Mouse (Mus musculus): ENCODE measurements around the gene Sacm1l.

Gene Sacm1l

GRCm38 (mm10) chr9:123509638-123510604 lies 19.6 kb upstream of the Sacm1l start:
- DNase-seq (ENCODE audit: low read depth, low spot score): peak; percentile 72

- DNase-seq (ENCODE audit: low read depth, low spot score): no peak
Observed at GRCm38 (mm10) chr9:123510926-123511325, 18.6 kb upstream of the Sacm1l start.

GRCm38 (mm10) chr9:123512482-123512881 lies 17.1 kb upstream of the Sacm1l start:
- no peak for DNase-seq (ENCODE audit: low read depth, low spot score)

- DNase-seq (ENCODE audit: low read depth, low spot score): no peak
Observed at GRCm38 (mm10) chr9:123515087-123515486, 14.5 kb upstream of the Sacm1l start.

- DNase-seq (ENCODE audit: low read depth, low spot score): no peak
Observed at GRCm38 (mm10) chr9:123516641-123517385, 12.7 kb upstream of the Sacm1l start.

- DNase-seq (ENCODE audit: low read depth, low spot score): no peak
Observed at GRCm38 (mm10) chr9:123518969-123519894, 10.3 kb upstream of the Sacm1l start.

GRCm38 (mm10) chr9:123520735-123521134 lies 8.8 kb upstream of the Sacm1l start:
- DNase-seq (ENCODE audit: low read depth, low spot score): no peak

GRCm38 (mm10) chr9:123523676-123524075 lies 5.9 kb upstream of the Sacm1l start:
- DNase-seq (ENCODE audit: low read depth, low spot score): no peak

- DNase-seq (ENCODE audit: low read depth, low spot score): peak; percentile 50
Observed at GRCm38 (mm10) chr9:123525095-123525494, 4.5 kb upstream of the Sacm1l start.

GRCm38 (mm10) chr9:123526502-123526901 lies 3.1 kb upstream of the Sacm1l start:
- no peak for DNase-seq (ENCODE audit: low read depth, low spot score)

- no peak for DNase-seq (ENCODE audit: low read depth, low spot score)
Observed at GRCm38 (mm10) chr9:123528087-123528925, 1.3 kb upstream of the Sacm1l start.

GRCm38 (mm10) chr9:123528926-123529295 lies 648 bp upstream of the Sacm1l start:
- DNase-seq (ENCODE audit: low read depth, low spot score): peak; percentile 74

GRCm38 (mm10) chr9:123530158-123530475 lies 558 bp downstream of the Sacm1l start:
- DNase-seq (ENCODE audit: low read depth, low spot score): no peak

GRCm38 (mm10) chr9:123530566-123531130 lies 1.1 kb downstream of the Sacm1l start:
- DNase-seq (ENCODE audit: low read depth, low spot score): no peak

- DNase-seq (ENCODE audit: low read depth, low spot score): no peak
Observed at GRCm38 (mm10) chr9:123531234-123531633, 1.7 kb downstream of the Sacm1l start.

- no peak for DNase-seq (ENCODE audit: low read depth, low spot score)
Observed at GRCm38 (mm10) chr9:123536613-123537012, 7.1 kb downstream of the Sacm1l start.

GRCm38 (mm10) chr9:123538189-123538588 lies 8.6 kb downstream of the Sacm1l start:
- DNase-seq (ENCODE audit: low read depth, low spot score): no peak

GRCm38 (mm10) chr9:123539093-123539492 lies 9.5 kb downstream of the Sacm1l start:
- DNase-seq (ENCODE audit: low read depth, low spot score): no peak

- no peak for DNase-seq (ENCODE audit: low read depth, low spot score)
Observed at GRCm38 (mm10) chr9:123539823-123540222, 10.3 kb downstream of the Sacm1l start.

- DNase-seq (ENCODE audit: low read depth, low spot score): no peak
Observed at GRCm38 (mm10) chr9:123554599-123554998, 25.0 kb downstream of the Sacm1l start.

Measured in telencephalon, adult 2 months (tissue).